Mouse (Mus musculus) fat pad, adult 2 months (tissue): Measurements from ENCODE around the gene Gm5168.
"Not testable (repeated sequence)": the region's sequence is repeated elsewhere in the genome, so short reads cannot be mapped to it uniquely, and the experiment has no call there.

Source experiments
- DNase-seq: peaks from one replicate; pipeline ENCODE4 v3.0.0-alpha.2; 2011; ENCODE audit warnings: low read depth, low spot score; ENCODE audit errors: extremely low read depth

The Gm5168 gene

DNA sequence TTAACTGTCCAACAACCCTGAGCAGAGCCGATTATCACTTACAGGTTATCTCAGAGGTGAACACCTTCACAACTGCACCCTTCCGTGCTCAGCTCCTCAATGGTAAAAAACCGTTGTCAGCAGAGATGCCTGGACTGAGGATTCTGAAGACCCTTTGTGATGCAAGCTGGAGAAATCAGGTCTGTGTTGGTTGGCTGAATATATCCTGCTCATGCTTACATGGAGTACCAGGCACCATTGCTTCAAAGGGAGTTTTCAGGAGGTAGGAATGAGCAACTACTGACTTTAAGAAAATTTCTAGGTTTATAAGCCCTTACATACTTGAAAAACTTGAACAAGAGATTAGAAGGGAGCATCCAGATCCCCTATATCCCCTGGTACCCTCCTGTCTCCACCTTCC, at the start of gene Gm5168:
Gm5168 (minus strand) TSS at position 101 of the 400 bp plus-strand sequence.
- DNase-seq = not testable (repeated sequence)
